In genomic region chr4:123283675-123284064, GRCm38 (mm10) we compare ENCODE assay signal across 7 mouse cellular contexts. TPM values are rescaled to one million over a fixed set of nuclear protein-coding genes. Genes with fewer than 3 reads are reported as not detected.
A peak's percentile ranks its signal among the peaks of the same experiment; 100 is the strongest.
DNase-seq lines count a peak whose midpoint lies in the region; ATAC-seq and TF ChIP-seq lines count a peak whose summit lies in the region.
"Not testable (repeated sequence)": the region's sequence is repeated elsewhere in the genome, so short reads cannot be mapped to it uniquely, and the experiment has no call there.

No protein-coding gene starts in this region.

- DNase-seq in Patski (ENCODE audit: low read depth, low spot score), result not testable (repeated sequence)
- DNase-seq in embryo, embryonic 10.5 days (ENCODE audit: low spot score), result peak; percentile 39
- peak; percentile 71 for DNase-seq in gastrocnemius, adult 2 months
- DNase-seq in limb, embryonic 11.5 days (ENCODE audit: low spot score), result peak; percentile 42
- peak; percentile 39 for DNase-seq in retina, postnatal 1 day

- H3K4me3 ChIP-seq in gastrocnemius, adult 2 months, result peak overlapping the region; percentile 79
- peak overlapping the region; percentile 62 for H3K4me3 ChIP-seq in hindbrain, embryonic 13.5 days
- H3K4me3 ChIP-seq in limb, embryonic 11.5 days (ENCODE audit: low read depth, low read length), result peak overlapping the region; percentile 41
- H3K4me3 ChIP-seq in macrophage (ENCODE audit: inconsistent target), result peak overlapping the region; percentile 43

- in situ Hi-C loops in Patski (cut with MboI; ENCODE audit: low pct_unique_long_range_greater_than_20kb), result not testable (repeated sequence)

- CTCF ChIA-PET in Patski (lab: Charles Lee), result not testable (repeated sequence)

- H3K4me1 ChIP-seq in hindbrain, embryonic 13.5 days (replicated peaks), result peaks cover 33% of the 10 kb centered on the region
- peaks cover 16% of the 10 kb centered on the region for H3K4me1 ChIP-seq in limb, embryonic 11.5 days (ENCODE audit: control insufficient read depth, insufficient read depth, low read length)

- not testable (repeated sequence) for H3K27me3 ChIP-seq in Patski; hindbrain, embryonic 13.5 days; limb, embryonic 11.5 days (ENCODE audit: control insufficient read depth, insufficient read depth, low read length)

- H3K79me2 ChIP-seq in macrophage (ENCODE audit: inconsistent target), result peaks cover 26% of the 10 kb centered on the region

- peak overlapping the region; percentile 89 for H3K4me2 ChIP-seq in hindbrain, embryonic 13.5 days
- H3K4me2 ChIP-seq in limb, embryonic 11.5 days (ENCODE audit: low read depth, severe bottlenecking), result peak overlapping the region; percentile 89

- H3K27ac ChIP-seq in gastrocnemius, adult 2 months, result peak overlapping the region; percentile 95
- H3K27ac ChIP-seq in hindbrain, embryonic 13.5 days, result peak overlapping the region; percentile 23; the same call in 1 of the 2 replicates
- H3K27ac ChIP-seq in limb, embryonic 11.5 days (replicated peaks; ENCODE audit: low read depth, low read length); macrophage: not testable (repeated sequence)

- POLR2A ChIA-PET in Patski (lab: Charles Lee), result not testable (repeated sequence)

- not testable (repeated sequence) for H3K9me3 ChIP-seq in hindbrain, embryonic 13.5 days; limb, embryonic 11.5 days (ENCODE audit: control insufficient read depth, low read length)

- H3K36me3 ChIP-seq in hindbrain, embryonic 13.5 days, result peaks cover 19% of the 10 kb centered on the region
- H3K36me3 ChIP-seq in limb, embryonic 11.5 days (ENCODE audit: control insufficient read depth, insufficient read depth, low read length); macrophage (ENCODE audit: inconsistent target): not testable (repeated sequence)

- under 1% methylated on average over 15 of the region's 15 CpGs for WGBS in hindbrain, embryonic 13.5 days
- WGBS in limb, embryonic 11.5 days, result under 1% methylated on average over 11 of the region's 15 CpGs
- 4% methylated on average over 12 of the region's 15 CpGs for WGBS in macrophage (ENCODE audit: missing documents)

- peak overlapping the region; percentile 78 for H3K9ac ChIP-seq in hindbrain, embryonic 13.5 days
- peak overlapping the region; percentile 47 for H3K9ac ChIP-seq in limb, embryonic 11.5 days (ENCODE audit: low read length)

- intact Hi-C loops in gastrocnemius, adult 2 months (cut with DNase I), result not testable (repeated sequence)

- not testable (repeated sequence) for TF ChIP-seq CTCF in Patski (IDR thresholded peaks at IDR 0.05); gastrocnemius, adult 2 months (IDR thresholded peaks at IDR 0.05)

- peak; percentile 24 for ATAC-seq in Patski
- peak; percentile 25; the same call in 1 of the 2 replicates for ATAC-seq in hindbrain, embryonic 13.5 days (ENCODE audit: low FRiP score)
- ATAC-seq in limb, embryonic 11.5 days (ENCODE audit: insufficient number of reproducible peaks, low FRiP score, low TSS enrichment, low read depth), result not testable (repeated sequence)

RNA-seq across cellular contexts. Expression of gene Pabpc4, which starts 21.5 kb away (rescaled TPM):
- polyA plus RNA-seq in Patski (2021) (59.9 TPM), macrophage (2018) (18.6 to 41.2 TPM (median 28.6 TPM) in 3 replicates)
- total RNA-seq in gastrocnemius, adult 2 months (2021), result 100 to 1,000 TPM; 325 to 341 TPM
- 28.0 and 30.0 TPM in 2 replicates for polyA plus RNA-seq in hindbrain, embryonic 13.5 days (2015; fragmentation: Nextera tagmentation; extraction: Ambion mirVana)
- polyA plus RNA-seq in limb, embryonic 11.5 days (2014; fragmentation: Nextera tagmentation; extraction: Ambion mirVana), result 50.5 and 56.2 TPM in 2 replicates
- total RNA-seq in macrophage (2018; cell fraction: chromatin; rRNA removed), result 10 to 100 TPM; 17.4 to 94.4 (median 27.1) TPM
- 10 to 100 TPM in 23 of 26 experiments, 1 to 10 TPM in 3; 8.1 to 36.0 (median 20.7) TPM for total RNA-seq in macrophage (2018; cell fraction: cytosol; rRNA removed)
- total RNA-seq in macrophage (2018; cell fraction: nucleus; rRNA removed), result 10 to 100 TPM; 11.2 to 68.3 (median 22.8) TPM

RNA-seq across cellular contexts. Expression of gene Oxct2a, which starts 39.8 kb away (rescaled TPM):
- polyA plus RNA-seq in Patski (2021) (not detected), macrophage (2018) (not detected in 3 replicates)
- total RNA-seq in gastrocnemius, adult 2 months (2021), result under 1 TPM in 1 of 2 experiments, not detected in 1; 0.33 TPM
- polyA plus RNA-seq in hindbrain, embryonic 13.5 days (2015; fragmentation: Nextera tagmentation; extraction: Ambion mirVana), result not detected in 2 replicates
- polyA plus RNA-seq in limb, embryonic 11.5 days (2014; fragmentation: Nextera tagmentation; extraction: Ambion mirVana), result not detected in 2 replicates
- not detected for total RNA-seq in macrophage (2018; cell fraction: chromatin; rRNA removed)
- total RNA-seq in macrophage (2018; cell fraction: cytosol; rRNA removed), result not detected
- 1 to 10 TPM in 1 of 26 experiments, not detected in 25; 1.1 TPM for total RNA-seq in macrophage (2018; cell fraction: nucleus; rRNA removed)

RNA-seq across cellular contexts. Expression of gene Heyl, which starts 50.3 kb away (rescaled TPM):
- polyA plus RNA-seq in Patski (2021) (not detected), macrophage (2018) (not detected in 3 replicates)
- 1 to 10 TPM; 5.1 to 6.4 TPM for total RNA-seq in gastrocnemius, adult 2 months (2021)
- polyA plus RNA-seq in hindbrain, embryonic 13.5 days (2015; fragmentation: Nextera tagmentation; extraction: Ambion mirVana), result 8.0 and 8.8 TPM in 2 replicates
- 2.4 and 2.7 TPM in 2 replicates for polyA plus RNA-seq in limb, embryonic 11.5 days (2014; fragmentation: Nextera tagmentation; extraction: Ambion mirVana)
- not detected for total RNA-seq in macrophage (2018; cell fraction: chromatin; rRNA removed)
- total RNA-seq in macrophage (2018; cell fraction: cytosol; rRNA removed), result not detected
- total RNA-seq in macrophage (2018; cell fraction: nucleus; rRNA removed), result not detected

RNA-seq across cellular contexts. Expression of gene Bmp8a, which starts 59.4 kb away (rescaled TPM):
- polyA plus RNA-seq in Patski (2021) (not detected), macrophage (2018) (not detected in 3 replicates)
- 1 to 10 TPM in 1 of 2 experiments, under 1 TPM in 1; 0.98 to 2.6 TPM for total RNA-seq in gastrocnemius, adult 2 months (2021)
- polyA plus RNA-seq in hindbrain, embryonic 13.5 days (2015; fragmentation: Nextera tagmentation; extraction: Ambion mirVana), result 0.26 and 0.31 TPM in 2 replicates
- 0.24 and 0.31 TPM in 2 replicates for polyA plus RNA-seq in limb, embryonic 11.5 days (2014; fragmentation: Nextera tagmentation; extraction: Ambion mirVana)
- total RNA-seq in macrophage (2018; cell fraction: chromatin; rRNA removed), result not detected
- total RNA-seq in macrophage (2018; cell fraction: cytosol; rRNA removed), result not detected
- under 1 TPM in 1 of 26 experiments, not detected in 25; 0.89 TPM for total RNA-seq in macrophage (2018; cell fraction: nucleus; rRNA removed)
